Mouse (Mus musculus): ENCODE measurements at regions not wholly inside any gene's neighbourhood (a gene's known extent, or its start where the extent isn't known, plus 50 kb on each side); places are given as distances from the start of the nearest gene placed in this dataset.

GRCm38 (mm10) chr17:29775836-29776235 is 59.0 kb upstream of the Ccdc167 start:
- no peak for DNase-seq (ENCODE audit: extremely low spot score in 1 of 2, low spot score in 2 of 2)
- intact Hi-C loops (cut with DNase I) = loop anchor here (5.0 kb wide), 1 partner anchor 101 kb away; no protein-coding TSS in a partner anchor

- intact Hi-C loops (cut with DNase I) = no loop called here
- DNase-seq (ENCODE audit: extremely low spot score in 1 of 2, low spot score in 2 of 2) = peak in 1 of 2 experiments; percentile 52
Observed at GRCm38 (mm10) chr17:29773339-29773738, 56.5 kb upstream of the Ccdc167 start.

- intact Hi-C loops (cut with DNase I) = no loop called here
Observed at GRCm38 (mm10) chr17:29770914-29771313, 54.1 kb upstream of the Ccdc167 start.

GRCm38 (mm10) chr17:29769631-29770030 is 52.8 kb upstream of the Ccdc167 start:
- intact Hi-C loops (cut with DNase I) = no loop called here
- DNase-seq (ENCODE audit: extremely low spot score in 1 of 2, low spot score in 2 of 2) = no peak

More at GRCm38 (mm10) chr17:29770914-29771313, 54.1 kb upstream of the Ccdc167 start:
- DNase-seq (ENCODE audit: extremely low spot score in 1 of 2, low spot score in 2 of 2) = no peak

GRCm38 (mm10) chr17:29769143-29769542 is 52.3 kb upstream of the Ccdc167 start:
- no peak for DNase-seq (ENCODE audit: extremely low spot score in 1 of 2, low spot score in 2 of 2)
- intact Hi-C loops (cut with DNase I) = no loop called here

GRCm38 (mm10) chr17:29768642-29769041 is 51.8 kb upstream of the Ccdc167 start:
- DNase-seq (ENCODE audit: extremely low spot score in 1 of 2, low spot score in 2 of 2) = no peak
- intact Hi-C loops (cut with DNase I) = no loop called here
